Mouse (Mus musculus) cerebellum, adult 2 months (tissue): ENCODE measurements at regions not wholly inside any gene's neighbourhood (a gene's known extent, or its start where the extent isn't known, plus 50 kb on each side); places are given as distances from the start of the nearest gene placed in this dataset.

Experiments
- CTCF ChIP-seq: fragments of 200-500 bp; IDR thresholded peaks from 2 replicates; pipeline ENCODE4 v1.5.1; 2011; ENCODE audit warnings: low read depth, mild to moderate bottlenecking, control low read depth, low read length, moderate library complexity, borderline replicate concordance; ENCODE audit not compliant: insufficient read depth
- POLR2A ChIP-seq: fragments of 200-500 bp; IDR thresholded peaks from 2 replicates; pipeline ENCODE4 v1.6.1; 2011; ENCODE audit warnings: low read length, control low read depth, borderline replicate concordance; ENCODE audit not compliant: insufficient read depth

DNA sequence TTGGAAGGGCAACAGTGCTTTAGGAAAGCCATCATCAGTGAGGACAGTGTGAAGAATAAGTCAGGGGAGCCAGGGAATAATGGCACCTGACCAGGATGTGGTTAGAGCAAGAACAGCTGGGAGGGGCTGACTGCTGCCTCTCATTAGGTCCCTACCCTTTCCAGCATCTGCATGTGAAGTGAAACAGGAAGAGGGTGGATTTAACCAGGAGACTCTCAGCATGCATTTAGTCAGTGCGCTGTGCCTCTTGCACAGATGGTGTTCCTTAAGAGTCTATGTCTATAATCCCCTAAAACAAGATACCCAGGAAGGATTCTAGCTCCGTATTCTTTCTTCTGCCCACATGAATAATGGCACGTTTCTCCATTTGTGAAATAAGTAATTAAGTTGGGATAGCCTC lies 267.9 kb downstream of the Spry2 start:
- TF ChIP-seq CTCF (no peak), POLR2A (no peak)
